Mouse (Mus musculus) embryonic facial prominence, embryonic 15.5 days (tissue): ENCODE measurements around the gene Kcnj1. TPM values are rescaled to one million over a fixed set of nuclear protein-coding genes. Genes with fewer than 3 reads are reported as not detected.

Experiments
- ATAC-seq: fragments of 200-750 bp; cut with Nextera tagmentation; 2 replicates; pipeline ENCODE4 v1.8.0; 2017; ENCODE audit warnings: low read depth, moderate TSS enrichment; ENCODE audit not compliant: insufficient number of reproducible peaks, low FRiP score, low TSS enrichment
- H3K27ac ChIP-seq: fragments of 300-500 bp; sonication (generic); replicated peaks from 2 replicates; pipeline ENCODE4 v1.5.1; 2015; ENCODE audit warnings: mild to moderate bottlenecking, inconsistent platforms
- H3K27me3 ChIP-seq: fragments of 300-500 bp; sonication (generic); 2 replicates; pipeline ENCODE4 v1.6.1; 2015; ENCODE audit warnings: inconsistent platforms
- H3K36me3 ChIP-seq: fragments of 300-500 bp; sonication (generic); 2 replicates; pipeline ENCODE4 v1.6.1; 2015; ENCODE audit warnings: mild to moderate bottlenecking, inconsistent platforms
- H3K4me1 ChIP-seq: fragments of 300-500 bp; sonication (generic); 2 replicates; pipeline ENCODE4 v1.6.1; 2015; ENCODE audit warnings: inconsistent platforms
- H3K4me2 ChIP-seq: fragments of 300-500 bp; sonication (generic); replicated peaks from 2 replicates; pipeline ENCODE4 v1.6.1; 2015; ENCODE audit warnings: mild to moderate bottlenecking, inconsistent platforms
- H3K4me3 ChIP-seq: fragments of 300-500 bp; sonication (generic); replicated peaks from 2 replicates; pipeline ENCODE4 v1.5.1; 2015; ENCODE audit warnings: mild to moderate bottlenecking, inconsistent platforms
- H3K9ac ChIP-seq: fragments of 300-500 bp; sonication (generic); 2 replicates; pipeline ENCODE4 v1.6.1; 2015; ENCODE audit warnings: inconsistent platforms
- H3K9me3 ChIP-seq: fragments of 300-500 bp; sonication (generic); replicated peaks from 2 replicates; pipeline ENCODE4 v1.6.1; 2016; ENCODE audit warnings: inconsistent platforms
- WGBS: fragments of 180-500 bp; shearing (Covaris S2); methylation state at CpG from one replicate; pipeline ENCODE4 v1.1.7; 2015; 5-methylcytosine and 5-hydroxymethylcytosine counted together
- polyA plus RNA-seq: library from polyadenylated mRNA; unstranded; fragments of >200 nt; fragmentation: Nextera tagmentation; extraction: Ambion mirVana; gene quantifications from 2 replicates; pipeline ENCODE4 v1.2.1, GENCODE M21; 2015

Kcnj1 gene
- polyA plus RNA-seq, 1 experiment from 2014 or later: 0.13 TPM

GRCm38 (mm10) chr9:32350332-32350731 lies 22.0 kb upstream of the Kcnj1 start:
- Histone ChIP-seq H3K27me3 (peaks cover 19% of the 10 kb centered on the region), H3K9ac (no peak overlapping the region), H3K4me2 (no peak overlapping the region), H3K4me1 (no peaks in the 10 kb centered on the region), H3K27ac (no peak overlapping the region), H3K36me3 (no peaks in the 10 kb centered on the region), H3K9me3 (no peaks in the 10 kb centered on the region), H3K4me3 (no peak overlapping the region)
- 9% methylated on average over 6 of the region's 6 CpGs for WGBS
- ATAC-seq: no peak

- Histone ChIP-seq H3K27me3 (no peaks in the 10 kb centered on the region), H3K4me2 (no peak overlapping the region), H3K36me3 (no peaks in the 10 kb centered on the region), H3K9ac (no peak overlapping the region), H3K27ac (no peak overlapping the region), H3K4me1 (no peaks in the 10 kb centered on the region), H3K4me3 (no peak overlapping the region), H3K9me3 (no peaks in the 10 kb centered on the region)
- ATAC-seq: no peak
- WGBS: 80% methylated on average over 1 of the region's 1 CpGs
Measured at GRCm38 (mm10) chr9:32360770-32361169, 11.5 kb upstream of the Kcnj1 start.

- Histone ChIP-seq H3K4me3 (no peak overlapping the region), H3K36me3 (no peaks in the 10 kb centered on the region), H3K4me2 (no peak overlapping the region), H3K27ac (no peak overlapping the region), H3K9me3 (no peaks in the 10 kb centered on the region), H3K27me3 (0 out of 2 replicates have a peak, but pooled peaks cover 6% of the 10 kb centered on the region), H3K9ac (no peak overlapping the region), H3K4me1 (no peaks in the 10 kb centered on the region)
- 17% methylated on average over 2 of the region's 2 CpGs for WGBS
- no peak for ATAC-seq
Measured at GRCm38 (mm10) chr9:32368812-32369211, 3.5 kb upstream of the Kcnj1 start.

GRCm38 (mm10) chr9:32369388-32369787 lies 2.9 kb upstream of the Kcnj1 start:
- no peak for ATAC-seq
- Histone ChIP-seq H3K9ac (no peak overlapping the region), H3K4me3 (no peak overlapping the region), H3K27me3 (0 out of 2 replicates have a peak, but pooled peaks cover 6% of the 10 kb centered on the region), H3K27ac (no peak overlapping the region), H3K4me2 (no peak overlapping the region), H3K9me3 (no peaks in the 10 kb centered on the region), H3K36me3 (no peaks in the 10 kb centered on the region), H3K4me1 (no peaks in the 10 kb centered on the region)
- whole genome bisulfite sequencing: 56% methylated on average over 6 of the region's 6 CpGs

GRCm38 (mm10) chr9:32373656-32374055 lies 1.4 kb downstream of the Kcnj1 start:
- Histone ChIP-seq H3K4me3 (no peak overlapping the region), H3K27ac (no peak overlapping the region), H3K27me3 (0 out of 2 replicates have a peak, but pooled peaks cover 6% of the 10 kb centered on the region), H3K36me3 (no peaks in the 10 kb centered on the region), H3K4me1 (no peaks in the 10 kb centered on the region), H3K9ac (no peak overlapping the region), H3K9me3 (no peaks in the 10 kb centered on the region), H3K4me2 (no peak overlapping the region)
- ATAC-seq: no peak
- 81% methylated on average over 6 of the region's 6 CpGs for WGBS

GRCm38 (mm10) chr9:32376031-32376430 lies 3.7 kb downstream of the Kcnj1 start:
- ATAC-seq: no peak
- no peaks in the 10 kb centered on the region for H3K4me1 ChIP-seq
- H3K36me3 ChIP-seq: no peaks in the 10 kb centered on the region
- no peaks in the 10 kb centered on the region for H3K9me3 ChIP-seq
- WGBS: 85% methylated on average over 7 of the region's 7 CpGs
- no peak overlapping the region for H3K27ac ChIP-seq
- no peak overlapping the region for H3K4me3 ChIP-seq
- no peak overlapping the region for H3K4me2 ChIP-seq
- no peak overlapping the region for H3K9ac ChIP-seq
- H3K27me3 ChIP-seq: no peaks in the 10 kb centered on the region

- H3K4me3 ChIP-seq: no peak overlapping the region
- no peaks in the 10 kb centered on the region for H3K9me3 ChIP-seq
- H3K27ac ChIP-seq: no peak overlapping the region
- ATAC-seq: no peak
- H3K27me3 ChIP-seq: no peaks in the 10 kb centered on the region
- H3K4me1 ChIP-seq: no peaks in the 10 kb centered on the region
- 71% methylated on average over 5 of the region's 5 CpGs for WGBS
- no peaks in the 10 kb centered on the region for H3K36me3 ChIP-seq
- no peak overlapping the region for H3K9ac ChIP-seq
- H3K4me2 ChIP-seq: no peak overlapping the region
Measured at GRCm38 (mm10) chr9:32376863-32377590, 4.7 kb downstream of the Kcnj1 start.

- WGBS: 69% methylated on average over 4 of the region's 4 CpGs
- Histone ChIP-seq H3K9me3 (no peaks in the 10 kb centered on the region), H3K4me3 (no peak overlapping the region), H3K27me3 (no peaks in the 10 kb centered on the region; the same call in none of the 2 replicates), H3K36me3 (no peaks in the 10 kb centered on the region), H3K4me2 (no peak overlapping the region), H3K27ac (no peak overlapping the region), H3K9ac (no peak overlapping the region), H3K4me1 (no peaks in the 10 kb centered on the region)
- ATAC-seq: no peak
Measured at GRCm38 (mm10) chr9:32384906-32385305, 12.6 kb downstream of the Kcnj1 start.

- H3K4me1 ChIP-seq: no peaks in the 10 kb centered on the region
- H3K9me3 ChIP-seq: no peaks in the 10 kb centered on the region
- no peak overlapping the region for H3K4me3 ChIP-seq
- H3K27ac ChIP-seq: no peak overlapping the region
- no peak overlapping the region for H3K4me2 ChIP-seq
- 95% methylated on average over 1 of the region's 1 CpGs for WGBS
- H3K9ac ChIP-seq: no peak overlapping the region
- no peaks in the 10 kb centered on the region; the same call in 1 of the 2 replicates for H3K27me3 ChIP-seq
- H3K36me3 ChIP-seq: no peaks in the 10 kb centered on the region
- no peak for ATAC-seq
Measured at GRCm38 (mm10) chr9:32388120-32388519, 15.8 kb downstream of the Kcnj1 start.

- no peak for ATAC-seq
- 81% methylated on average over 5 of the region's 5 CpGs for WGBS
- Histone ChIP-seq H3K4me2 (no peak overlapping the region), H3K4me3 (no peak overlapping the region), H3K36me3 (no peaks in the 10 kb centered on the region), H3K9me3 (no peaks in the 10 kb centered on the region), H3K4me1 (no peaks in the 10 kb centered on the region), H3K27ac (no peak overlapping the region), H3K27me3 (no peaks in the 10 kb centered on the region; the same call in 1 of the 2 replicates), H3K9ac (no peak overlapping the region)
Measured at GRCm38 (mm10) chr9:32391092-32391491, 18.8 kb downstream of the Kcnj1 start.

GRCm38 (mm10) chr9:32391701-32392100 lies 19.4 kb downstream of the Kcnj1 start:
- Histone ChIP-seq H3K27me3 (no peaks in the 10 kb centered on the region; the same call in 1 of the 2 replicates), H3K36me3 (no peaks in the 10 kb centered on the region), H3K4me3 (no peak overlapping the region), H3K9ac (no peak overlapping the region), H3K9me3 (no peaks in the 10 kb centered on the region), H3K4me1 (no peaks in the 10 kb centered on the region), H3K27ac (no peak overlapping the region), H3K4me2 (no peak overlapping the region)
- WGBS: 79% methylated on average over 9 of the region's 9 CpGs
- no peak for ATAC-seq

- ATAC-seq: no peak
- no peak overlapping the region for H3K4me3 ChIP-seq
- H3K4me2 ChIP-seq: no peak overlapping the region
- H3K27me3 ChIP-seq: no peaks in the 10 kb centered on the region; the same call in 1 of the 2 replicates
- H3K4me1 ChIP-seq: no peaks in the 10 kb centered on the region
- H3K9ac ChIP-seq: no peak overlapping the region
- H3K36me3 ChIP-seq: no peaks in the 10 kb centered on the region
- 80% methylated on average over 6 of the region's 6 CpGs for WGBS
- H3K9me3 ChIP-seq: no peaks in the 10 kb centered on the region
- no peak overlapping the region for H3K27ac ChIP-seq
Measured at GRCm38 (mm10) chr9:32392716-32393115, 20.4 kb downstream of the Kcnj1 start.
